Mouse (Mus musculus) MEL (cell line): ENCODE results near the gene Ssh3. TPM values are rescaled to one million over a fixed set of nuclear protein-coding genes. Genes with fewer than 3 reads are reported as not detected.

Source experiments
- DNase-seq: peaks from one replicate; pipeline ENCODE4 v3.0.0; 2011; ENCODE audit warnings: low read depth, low spot score
- H3K27ac ChIP-seq: 2 replicates; pipeline ENCODE4 v1.5.1; 2012; ENCODE audit warnings: low read depth, mild to moderate bottlenecking, control low read depth, low read length, moderate library complexity; ENCODE audit not compliant: control insufficient read depth
- H3K27me3 ChIP-seq, 2 experiments: fragments of 150-350 bp in 1 of 2; sonication (generic) in 1 of 2; 2 replicates each; pipeline ENCODE4 v1.6.1; 2012; ENCODE audit warnings: low read length in 2 of 2, mild to moderate bottlenecking in 2 of 2, improper control_type of control experiment in 1 of 2, moderate library complexity in 1 of 2; ENCODE audit not compliant: insufficient read depth in 2 of 2, control insufficient read depth in 1 of 2
- H3K36me3 ChIP-seq, 2 experiments: 2 replicates each; pipeline ENCODE4 v1.6.1; 2012 to 2014; ENCODE audit warnings: low read length in 2 of 2, improper control_type of control experiment in 1 of 2, inconsistent platforms in 1 of 2, mild to moderate bottlenecking in 1 of 2; ENCODE audit not compliant: insufficient read depth in 2 of 2, control insufficient read depth in 1 of 2
- H3K4me1 ChIP-seq, 2 experiments: fragments of 150-350 bp in 1 of 2; sonication (generic) in 1 of 2; 2 replicates each; pipeline ENCODE4 v1.6.1; 2012; ENCODE audit warnings: low read length in 2 of 2, improper control_type of control experiment in 1 of 2, mild to moderate bottlenecking in 1 of 2; ENCODE audit not compliant: insufficient read depth in 2 of 2, control insufficient read depth in 1 of 2
- H3K4me3 ChIP-seq, 2 experiments: fragments of 150-350 bp in 1 of 2; sonication (generic) in 1 of 2; 2 replicates each; pipeline ENCODE4 v1.5.1; 2012; ENCODE audit warnings: low read depth in 2 of 2, low read length in 2 of 2, mild to moderate bottlenecking in 2 of 2, moderate library complexity in 2 of 2, control low read depth in 1 of 2, improper control_type of control experiment in 1 of 2; ENCODE audit not compliant: control insufficient read depth in 1 of 2, insufficient read depth in 1 of 2
- H3K79me2 ChIP-seq: 2 replicates; pipeline ENCODE4 v1.6.1; 2012; ENCODE audit warnings: mild to moderate bottlenecking, low read length, moderate library complexity; ENCODE audit not compliant: control insufficient read depth, poor library complexity, insufficient read depth
- H3K9ac ChIP-seq: 2 replicates; pipeline ENCODE4 v1.6.1; 2012; ENCODE audit warnings: low read depth, mild to moderate bottlenecking, control low read depth, low read length, moderate library complexity; ENCODE audit not compliant: control insufficient read depth, poor library complexity, severe bottlenecking
- H3K9me3 ChIP-seq: fragments of 150-350 bp; sonication (generic); replicated peaks from 2 replicates; pipeline ENCODE4 v1.6.1; 2012; ENCODE audit warnings: mild to moderate bottlenecking, low read length, improper control_type of control experiment, moderate library complexity; ENCODE audit not compliant: insufficient read depth
- BHLHE40 ChIP-seq: IDR thresholded peaks from 2 replicates; pipeline ENCODE4 v1.6.1; 2012; ENCODE audit warnings: low read depth, mild to moderate bottlenecking, inconsistent platforms, low read length, improper control_type of control experiment, borderline replicate concordance
- CHD1 ChIP-seq: IDR thresholded peaks from 2 replicates; pipeline ENCODE4 v1.6.1; 2012; ENCODE audit warnings: low read depth, mild to moderate bottlenecking, inconsistent platforms, low read length, improper control_type of control experiment
- CHD2 ChIP-seq: IDR thresholded peaks from 2 replicates; pipeline ENCODE4 v1.6.1; 2011; ENCODE audit warnings: low read length, improper control_type of control experiment
- E2F4 ChIP-seq: IDR thresholded peaks from 2 replicates; pipeline ENCODE4 v1.6.1; 2011; ENCODE audit warnings: low read depth, low read length, improper control_type of control experiment, borderline replicate concordance
- EP300 ChIP-seq, 2 experiments: IDR thresholded peaks; 2 replicates each; pipeline ENCODE4 v1.6.1; 2011; ENCODE audit warnings: improper control_type of control experiment in 2 of 2, low read length in 2 of 2, low read depth in 1 of 2, mild to moderate bottlenecking in 1 of 2
- ETS1 ChIP-seq: IDR thresholded peaks from 2 replicates; pipeline ENCODE4 v1.6.1; 2012; ENCODE audit warnings: low read depth, mild to moderate bottlenecking, inconsistent platforms, low read length, improper control_type of control experiment, moderate library complexity
- GABPA ChIP-seq: IDR thresholded peaks from 2 replicates; pipeline ENCODE4 v1.6.1; 2012; ENCODE audit warnings: low read depth, mild to moderate bottlenecking, inconsistent platforms, low read length, improper control_type of control experiment, moderate library complexity
- HCFC1 ChIP-seq: IDR thresholded peaks from 2 replicates; pipeline ENCODE4 v1.6.1; 2012; ENCODE audit warnings: low read depth, mild to moderate bottlenecking, inconsistent platforms, low read length, improper control_type of control experiment, moderate library complexity
- KAT2A ChIP-seq: conservative IDR thresholded peaks from 2 replicates; pipeline ENCODE4 v1.6.1; 2012; ENCODE audit warnings: low read depth, low read length, improper control_type of control experiment, inconsistent platforms
- MAFK ChIP-seq: IDR thresholded peaks from 2 replicates; pipeline ENCODE4 v1.6.1; 2011; ENCODE audit warnings: low read depth, mild to moderate bottlenecking, low read length, improper control_type of control experiment, borderline replicate concordance
- MAX ChIP-seq: IDR thresholded peaks from 2 replicates; pipeline ENCODE4 v1.6.1; 2011; ENCODE audit warnings: low read length, improper control_type of control experiment
- MEF2A ChIP-seq: IDR thresholded peaks from 2 replicates; pipeline ENCODE4 v1.6.1; 2014; ENCODE audit warnings: low read depth, mild to moderate bottlenecking, inconsistent platforms, low read length, improper control_type of control experiment; ENCODE audit not compliant: poor library complexity, insufficient replicate concordance, severe bottlenecking; ENCODE audit errors: extremely low read depth
- MYB ChIP-seq: IDR thresholded peaks from 2 replicates; pipeline ENCODE4 v1.6.1; 2011; ENCODE audit warnings: mild to moderate bottlenecking, low read depth, low read length, improper control_type of control experiment
- MYC ChIP-seq: IDR thresholded peaks from 2 replicates; pipeline ENCODE4 v1.6.1; 2011; ENCODE audit warnings: low read depth, mild to moderate bottlenecking, low read length, improper control_type of control experiment, moderate library complexity
- NRF1 ChIP-seq: IDR thresholded peaks from 2 replicates; pipeline ENCODE4 v1.6.1; 2014; ENCODE audit warnings: low read depth, mild to moderate bottlenecking, inconsistent platforms, low read length, improper control_type of control experiment, moderate library complexity; ENCODE audit not compliant: poor library complexity, insufficient read depth, severe bottlenecking
- POLR2A ChIP-seq, 2 experiments: IDR thresholded peaks; 2 replicates each; pipeline ENCODE4 v1.6.1; 2011 to 2012; ENCODE audit warnings: low read length in 2 of 2, mild to moderate bottlenecking in 2 of 2, control low read depth in 1 of 2, improper control_type of control experiment in 1 of 2, low read depth in 1 of 2, moderate library complexity in 1 of 2; ENCODE audit not compliant: control insufficient read depth in 1 of 2, insufficient read depth in 1 of 2, poor library complexity in 1 of 2
- POLR2AphosphoS2 ChIP-seq: IDR thresholded peaks from 2 replicates; pipeline ENCODE4 v1.6.1; 2011; ENCODE audit warnings: low read length, improper control_type of control experiment
- POLR2AphosphoS5 ChIP-seq: IDR thresholded peaks from 2 replicates; pipeline ENCODE4 v1.6.1; 2012; ENCODE audit warnings: low read depth, borderline replicate concordance, mild to moderate bottlenecking, inconsistent platforms, low read length, moderate library complexity, mixed read lengths
- RAD21 ChIP-seq: IDR thresholded peaks from 2 replicates; pipeline ENCODE4 v1.6.1; 2011; ENCODE audit warnings: mild to moderate bottlenecking, low read depth, low read length, improper control_type of control experiment
- RCOR1 ChIP-seq: IDR thresholded peaks from 2 replicates; pipeline ENCODE4 v1.6.1; 2012; ENCODE audit warnings: low read depth, mild to moderate bottlenecking, inconsistent platforms, low read length, improper control_type of control experiment
- SMC3 ChIP-seq: IDR thresholded peaks from 2 replicates; pipeline ENCODE4 v1.6.1; 2011; ENCODE audit warnings: low read depth, low read length, improper control_type of control experiment
- TAL1 ChIP-seq: IDR thresholded peaks from 2 replicates; pipeline ENCODE4 v1.6.1; 2012; ENCODE audit warnings: mild to moderate bottlenecking, inconsistent platforms, low read length, moderate library complexity, mixed read lengths
- TBP ChIP-seq: IDR thresholded peaks from 2 replicates; pipeline ENCODE4 v1.8.0; 2011; ENCODE audit warnings: low read depth, low read length, improper control_type of control experiment
- TCF12 ChIP-seq: IDR thresholded peaks from 2 replicates; pipeline ENCODE4 v1.6.1; 2014; ENCODE audit warnings: low read depth, mild to moderate bottlenecking, inconsistent platforms, low read length, improper control_type of control experiment, moderate library complexity
- UBTF ChIP-seq: IDR thresholded peaks from 2 replicates; pipeline ENCODE4 v1.6.1; 2012; ENCODE audit warnings: low read depth, mild to moderate bottlenecking, inconsistent platforms, low read length, improper control_type of control experiment, moderate library complexity, borderline replicate concordance; ENCODE audit not compliant: insufficient read depth
- USF2 ChIP-seq, 2 experiments: IDR thresholded peaks; 2 replicates each; pipeline ENCODE4 v1.6.1; 2011 to 2012; ENCODE audit warnings: improper control_type of control experiment in 2 of 2, low read length in 2 of 2, borderline replicate concordance in 1 of 2, inconsistent platforms in 1 of 2, low read depth in 1 of 2, mild to moderate bottlenecking in 1 of 2; ENCODE audit not compliant: insufficient read depth in 1 of 2
- ZC3H11A ChIP-seq: IDR thresholded peaks from 2 replicates; pipeline ENCODE4 v1.6.1; 2012; ENCODE audit warnings: low read depth, mild to moderate bottlenecking, inconsistent platforms, low read length, improper control_type of control experiment
- ZKSCAN1 ChIP-seq: IDR thresholded peaks from 2 replicates; pipeline ENCODE4 v1.6.1; 2012; ENCODE audit warnings: low read depth, mild to moderate bottlenecking, inconsistent platforms, low read length, improper control_type of control experiment, moderate library complexity
- ZMIZ1 ChIP-seq: IDR thresholded peaks from 2 replicates; pipeline ENCODE4 v1.6.1; 2012; ENCODE audit warnings: low read depth, mild to moderate bottlenecking, inconsistent platforms, low read length, improper control_type of control experiment, moderate library complexity
- ZNF384 ChIP-seq: IDR thresholded peaks from 2 replicates; pipeline ENCODE4 v1.6.1; 2012; ENCODE audit warnings: low read depth, mild to moderate bottlenecking, inconsistent platforms, low read length, improper control_type of control experiment
- polyA plus RNA-seq, 2 experiments: library from polyadenylated mRNA; stranded (reverse) in 1 of 2; unstranded in 1 of 2; fragments of >175 nt in 1 of 2; fragments of >200 nt in 1 of 2; gene quantifications; 2 replicates each; pipeline versions ENCODE4 v1.2.1 to v1.2.4; 2012; ENCODE audit warnings: low replicate concordance in 2 of 2, low read depth in 1 of 2; ENCODE audit not compliant: insufficient read length in 2 of 2, insufficient read depth in 1 of 2, missing spikeins in 1 of 2
- total RNA-seq: library from RNA; depleted of rRNA; stranded (reverse); fragments of 300-350 nt; gene quantifications from 2 replicates; pipeline ENCODE4 v1.2.3, GENCODE M21; 2012

The Ssh3 gene
- total and polyA plus RNA-seq, 3 experiments: 9.2 to 14.1 TPM; not detected in 1

DNA sequence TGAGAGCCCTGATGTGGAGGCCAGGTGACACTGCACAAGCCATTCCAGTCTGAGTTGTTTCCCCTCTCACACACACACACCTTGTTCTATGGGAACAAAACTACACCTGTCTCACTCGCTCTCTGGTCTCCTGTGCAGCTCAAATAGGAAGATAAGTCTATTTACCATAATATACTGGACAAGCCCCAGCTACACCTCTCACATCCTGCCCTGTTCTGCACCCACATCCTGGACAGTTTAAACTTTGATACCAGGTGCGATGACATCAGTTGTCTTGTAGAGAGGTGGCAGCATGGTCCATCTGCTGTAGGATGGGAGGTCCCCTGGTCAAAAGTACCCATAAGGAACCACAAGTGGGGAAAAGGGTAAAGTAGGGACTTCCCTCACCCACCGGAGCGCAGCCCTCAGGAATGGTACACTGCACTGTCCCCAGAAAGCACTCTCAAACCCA lies 35.9 kb upstream of the Ssh3 start:
- H3K4me1 ChIP-seq: peaks cover 14 to 53% of the 10 kb centered on the region in 2 experiments
- peak; percentile 42 for DNase-seq

GRCm38 (mm10) chr19:4304251-4304821 lies 35.4 kb upstream of the Ssh3 start:
- DNase-seq: peak; percentile 89
- Histone ChIP-seq H3K27ac (peak overlapping the region; percentile 90), H3K27me3 (no peaks in the 10 kb centered on the region), H3K79me2 (peaks cover 53% of the 10 kb centered on the region), H3K36me3 (peaks cover 0 to 41% of the 10 kb centered on the region in 2 experiments; a peak in 2 of 4 replicates), H3K9me3 (no peaks in the 10 kb centered on the region), H3K9ac (peak overlapping the region; percentile 93), H3K4me3 (peak overlapping the region; percentile 75 to 99), H3K4me1 (peaks cover 20 to 59% of the 10 kb centered on the region in 2 experiments)
- 0 out of 2 replicates have a peak, but pooled peaks have one; percentile 28 for TF ChIP-seq ZMIZ1
- no peak for TF ChIP-seq USF2 (IDR thresholded peaks at IDR 0.05; ENCODE audit: borderline replicate concordance in 1 of 2, insufficient read depth in 1 of 2, low read depth in 1 of 2, low read length in 2 of 2)
- TF ChIP-seq ETS1: peak; percentile 99
- TF ChIP-seq TBP: peak; percentile 69
- TF ChIP-seq BHLHE40: peak; percentile 49; the same call in 1 of the 2 replicates
- TF ChIP-seq POLR2A (IDR thresholded peaks at IDR 0.05; ENCODE audit: control insufficient read depth in 1 of 2, insufficient read depth in 1 of 2, low read depth in 1 of 2, low read length in 2 of 2, poor library complexity in 1 of 2): peak in 1 of 2 experiments; percentile 39; a peak in 1 of 4 replicates
- peak; percentile 84 to 87 for TF ChIP-seq EP300 (IDR thresholded peaks at IDR 0.05; ENCODE audit: low read depth in 1 of 2, low read length in 2 of 2)
- no peak for TF ChIP-seq MAX
- TF ChIP-seq CHD1: peak; percentile 80; the same call in 1 of the 2 replicates
- TF ChIP-seq E2F4: no peak
- no peak for TF ChIP-seq NRF1
- no peak for TF ChIP-seq MEF2A
- TF ChIP-seq GABPA: no peak
- TF ChIP-seq TCF12: peak; percentile 70
- TF ChIP-seq SMC3: no peak; the same call in 1 of the 2 replicates
- no peak for TF ChIP-seq TAL1
- TF ChIP-seq POLR2AphosphoS2: no peak
- no peak for TF ChIP-seq ZC3H11A
- peak; percentile 81 for TF ChIP-seq CHD2
- TF ChIP-seq MAFK: no peak
- no peak for TF ChIP-seq RAD21
- peak; percentile 57; the same call in 1 of the 2 replicates for TF ChIP-seq MYC
- TF ChIP-seq RCOR1: peak; percentile 82
- peak; percentile 67 for TF ChIP-seq HCFC1
- peak; percentile 73 for TF ChIP-seq ZNF384
- no peak for TF ChIP-seq UBTF
- peak; percentile 92 for TF ChIP-seq MYB
- no peak for TF ChIP-seq POLR2AphosphoS5

More for the DNA sequence above, 35.9 kb upstream of the Ssh3 start:
- Histone ChIP-seq H3K79me2 (peaks cover 50% of the 10 kb centered on the region), H3K9me3 (no peaks in the 10 kb centered on the region), H3K27ac (peak overlapping the region; percentile 90), H3K27me3 (no peaks in the 10 kb centered on the region), H3K4me3 (peak overlapping the region; percentile 75 to 99), H3K9ac (peak overlapping the region; percentile 93), H3K36me3 (peaks cover 0 to 36% of the 10 kb centered on the region in 2 experiments; a peak in 2 of 4 replicates)
- TF ChIP-seq ETS1: peak; percentile 8; the same call in 1 of the 2 replicates
- no peak for TF ChIP-seq POLR2AphosphoS5
- no peak for TF ChIP-seq KAT2A
- no peak for TF ChIP-seq ZKSCAN1
